Mouse (Mus musculus): ENCODE data around the gene Zfp512b. TPM values are rescaled to one million over a fixed set of nuclear protein-coding genes. Genes with fewer than 3 reads are reported as not detected.

Zfp512b gene
- total and polyA plus RNA-seq, 3 experiments, result 11.0 to 26.8 (median 16.6) TPM

DNA sequence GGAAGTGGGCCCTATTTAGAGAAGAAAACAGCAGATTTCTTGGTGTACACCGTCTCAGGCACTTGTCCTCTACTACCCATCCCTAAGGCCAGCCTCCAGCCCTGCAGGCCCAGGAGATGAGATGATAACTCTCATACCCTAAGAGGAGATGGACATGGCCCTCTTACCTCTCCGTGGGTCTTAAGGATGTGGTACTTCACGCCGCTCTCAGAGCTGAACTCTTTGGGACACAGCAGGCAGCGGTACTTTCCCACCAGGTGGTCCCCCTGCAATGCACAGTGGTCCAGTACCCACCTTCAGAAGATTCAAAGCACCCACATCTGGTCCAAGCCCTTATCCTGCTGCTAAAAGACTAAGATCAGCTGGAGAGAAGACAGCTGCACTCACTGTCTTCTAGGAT, 7.1 kb downstream of the Zfp512b start:
- no peak overlapping the region for H3K4me3 ChIP-seq (replicated peaks in 1 of 3; ENCODE audit: low read depth in 2 of 3, low read length in 2 of 3, poor library complexity in 1 of 3)
- dilution Hi-C loops (cut with MboI; ENCODE audit: extremely low pct_ligation_motif_present, extremely low pct_unique_long_range_greater_than_20kb, low sequenced_read_pairs) (no loop called here), in situ Hi-C loops (cut with MboI; ENCODE audit: low pct_ligation_motif_present, low pct_unique_long_range_greater_than_20kb, low sequenced_read_pairs) (no loop called here)
- 0 out of 2 replicates have a peak, but pooled peaks cover under 1% of the 10 kb centered on the region for H3K79me2 ChIP-seq (replicated peaks; ENCODE audit: control insufficient read depth, extremely low read depth, insufficient read depth, poor library complexity, severe bottlenecking)
- peaks cover 59 to 81% of the 10 kb centered on the region in 2 experiments for H3K36me3 ChIP-seq (replicated peaks in 1 of 2; ENCODE audit: control insufficient read depth in 1 of 2, insufficient read depth in 1 of 2, low read length in 1 of 2)
- no peak overlapping the region for H3K9ac ChIP-seq (ENCODE audit: insufficient read depth, low read depth)
- TF ChIP-seq SIN3A (IDR thresholded peaks at IDR 0.05; ENCODE audit: low read length) (no peak), E2F4 (IDR thresholded peaks at IDR 0.05; ENCODE audit: insufficient replicate concordance, low read depth, low read length) (no peak), MAX (IDR thresholded peaks at IDR 0.05; ENCODE audit: low read length) (no peak), MXI1 (IDR thresholded peaks at IDR 0.05; ENCODE audit: low read depth, low read length) (no peak), MAZ (IDR thresholded peaks at IDR 0.05; ENCODE audit: low read depth, low read length) (no peak), TBP (conservative IDR thresholded peaks at IDR 0.05; ENCODE audit: low read depth, low read length) (no peak), GABPA (IDR thresholded peaks at IDR 0.05; ENCODE audit: insufficient replicate concordance, low read depth, low read length) (no peak), MEF2A (IDR thresholded peaks at IDR 0.05; ENCODE audit: borderline replicate concordance, low read depth, low read length) (no peak), BHLHE40 (IDR thresholded peaks at IDR 0.05; ENCODE audit: low read depth, low read length) (no peak), PAX5 (IDR thresholded peaks at IDR 0.05; ENCODE audit: low read length) (no peak), ETS1 (conservative IDR thresholded peaks at IDR 0.05; ENCODE audit: low read depth, low read length) (no peak)
- no peaks in the 10 kb centered on the region for H3K9me3 ChIP-seq (replicated peaks; ENCODE audit: low read length)
- no peak overlapping the region for H3K4me2 ChIP-seq (ENCODE audit: insufficient read depth, low read depth, poor library complexity, severe bottlenecking)
- peaks cover 0 to 9% of the 10 kb centered on the region in 2 experiments; a peak in 2 of 4 replicates for H3K4me1 ChIP-seq (ENCODE audit: control insufficient read depth in 1 of 2, insufficient read depth in 2 of 2)
- DNase-seq (ENCODE audit: extremely low read depth), result no peak
- no peak overlapping the region for H3K27ac ChIP-seq (ENCODE audit: insufficient read depth, low read depth)
- H3K27me3 ChIP-seq (replicated peaks), result no peaks in the 10 kb centered on the region

DNA sequence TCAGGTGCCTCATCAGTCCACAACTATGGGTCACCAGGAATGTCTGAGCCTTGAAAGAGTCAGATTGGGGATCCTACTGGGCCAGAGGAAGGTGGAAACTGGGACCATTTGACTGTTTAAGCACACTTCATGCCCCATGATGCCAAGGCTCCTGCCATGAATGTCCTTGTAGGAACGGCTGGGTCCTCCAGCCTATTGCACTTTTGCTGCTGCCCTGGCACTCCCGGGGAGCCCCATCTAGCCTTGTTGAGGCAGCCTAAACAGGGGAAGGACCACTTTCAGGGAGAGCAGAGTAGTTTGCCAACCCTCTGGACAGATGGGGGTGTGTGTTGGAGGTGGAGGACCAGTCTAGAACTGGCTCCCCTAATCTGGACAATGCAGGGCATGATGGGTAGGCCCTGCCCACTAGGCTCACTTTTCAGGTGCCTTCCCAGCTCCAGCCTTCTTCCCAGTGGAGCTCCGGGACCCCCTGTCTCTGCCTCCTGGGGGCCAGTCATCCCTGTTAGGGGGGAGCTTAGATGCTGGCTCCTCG, 8.1 kb downstream of the Zfp512b start, which contains the start of gene Uckl1:
Gene Uckl1, minus strand, starts transcription at position 482 of the 532 bp plus-strand sequence.
- in situ Hi-C loops (cut with MboI; ENCODE audit: low pct_ligation_motif_present, low pct_unique_long_range_greater_than_20kb, low sequenced_read_pairs) (no loop called here), dilution Hi-C loops (cut with MboI; ENCODE audit: extremely low pct_ligation_motif_present, extremely low pct_unique_long_range_greater_than_20kb, low sequenced_read_pairs) (no loop called here)
- H3K79me2 ChIP-seq (replicated peaks; ENCODE audit: control insufficient read depth, extremely low read depth, insufficient read depth, poor library complexity, severe bottlenecking), result peaks cover 4% of the 10 kb centered on the region; the same call in 1 of the 2 replicates
- no peaks in the 10 kb centered on the region for H3K9me3 ChIP-seq (replicated peaks; ENCODE audit: low read length)
- H3K9ac ChIP-seq (ENCODE audit: insufficient read depth, low read depth), result no peak within 1 kb of the TSS
- TF ChIP-seq CHD1 (IDR thresholded peaks at IDR 0.05; ENCODE audit: low read depth, low read length), result no peak
- TF ChIP-seq CHD2 (IDR thresholded peaks at IDR 0.05; ENCODE audit: low read length), result no peak
- TF ChIP-seq NELFE (IDR thresholded peaks at IDR 0.05; ENCODE audit: low read depth, low read length), result no peak
- TF ChIP-seq MYC (IDR thresholded peaks at IDR 0.05; ENCODE audit: low read depth, low read length), result no peak
- TF ChIP-seq IRF4 (IDR thresholded peaks at IDR 0.05; ENCODE audit: low read depth, low read length), result no peak
- TF ChIP-seq E2F4 (IDR thresholded peaks at IDR 0.05; ENCODE audit: insufficient replicate concordance, low read depth, low read length), result no peak
- DNase-seq (ENCODE audit: extremely low read depth), result no peak
- H3K4me3 ChIP-seq (replicated peaks in 1 of 3; ENCODE audit: low read depth in 2 of 3, low read length in 2 of 3, poor library complexity in 1 of 3), result no peak within 1 kb of the TSS
- no peak within 1 kb of the TSS for H3K4me2 ChIP-seq (ENCODE audit: insufficient read depth, low read depth, poor library complexity, severe bottlenecking)
- no peaks in the 10 kb centered on the region for H3K27me3 ChIP-seq (replicated peaks)
- peaks cover 50 to 73% of the 10 kb centered on the region in 2 experiments for H3K36me3 ChIP-seq (replicated peaks in 1 of 2; ENCODE audit: control insufficient read depth in 1 of 2, insufficient read depth in 1 of 2, low read length in 1 of 2)
- H3K4me1 ChIP-seq (ENCODE audit: control insufficient read depth in 1 of 2, insufficient read depth in 2 of 2), result peaks cover 3 to 16% of the 10 kb centered on the region in 2 experiments; a peak in 2 of 4 replicates
- no peak within 1 kb of the TSS for H3K27ac ChIP-seq (ENCODE audit: insufficient read depth, low read depth)

Measured in CH12.LX (cell line).